Mouse (Mus musculus) midbrain, embryonic 12.5 days (tissue): Measurements from ENCODE around the gene Tmem151a. TPM values are rescaled to one million over a fixed set of nuclear protein-coding genes. Genes with fewer than 3 reads are reported as not detected.

Experiments
- ATAC-seq: fragments of 200-750 bp; cut with Nextera tagmentation; 2 replicates; pipeline ENCODE4 v1.8.0; 2017; ENCODE audit warnings: low read depth, moderate TSS enrichment, moderate library complexity; ENCODE audit not compliant: low FRiP score
- H3K27ac ChIP-seq: fragments of 300-500 bp; sonication (generic); replicated peaks from 2 replicates; pipeline ENCODE4 v1.5.1; 2016; ENCODE audit warnings: mild to moderate bottlenecking
- H3K27me3 ChIP-seq: fragments of 300-500 bp; sonication (generic); 2 replicates; pipeline ENCODE4 v1.6.1; 2016; ENCODE audit warnings: mild to moderate bottlenecking
- H3K36me3 ChIP-seq: fragments of 300-500 bp; sonication (generic); 2 replicates; pipeline ENCODE4 v1.6.1; 2016
- H3K4me1 ChIP-seq: fragments of 300-500 bp; sonication (generic); 2 replicates; pipeline ENCODE4 v1.6.1; 2016
- H3K4me2 ChIP-seq: fragments of 300-500 bp; sonication (generic); replicated peaks from 2 replicates; pipeline ENCODE4 v1.6.1; 2016; ENCODE audit warnings: mild to moderate bottlenecking, moderate library complexity
- H3K4me3 ChIP-seq: fragments of 300-500 bp; sonication (generic); 2 replicates; pipeline ENCODE4 v1.5.1; 2016; ENCODE audit warnings: mild to moderate bottlenecking
- H3K9ac ChIP-seq: fragments of 300-500 bp; sonication (generic); replicated peaks from 2 replicates; pipeline ENCODE4 v1.6.1; 2016; ENCODE audit warnings: mild to moderate bottlenecking, moderate library complexity
- H3K9me3 ChIP-seq: fragments of 300-500 bp; sonication (generic); 2 replicates; pipeline ENCODE4 v1.6.1; 2016; ENCODE audit warnings: mild to moderate bottlenecking
- WGBS: fragments of 180-500 bp; shearing (Covaris S2); methylation state at CpG from one replicate; pipeline ENCODE4 v1.1.7; 2016; 5-methylcytosine and 5-hydroxymethylcytosine counted together
- polyA plus RNA-seq: library from polyadenylated mRNA; unstranded; fragments of >200 nt; fragmentation: Nextera tagmentation; extraction: Ambion mirVana; gene quantifications from 2 replicates; pipeline ENCODE4 v1.2.1, GENCODE M21; 2016

The Tmem151a gene
- polyA plus RNA-seq, 1 experiment from 2014 or later, result 2.0 TPM

- Histone ChIP-seq H3K9me3 (no peaks in the 10 kb centered on the region), H3K27ac (no peak overlapping the region), H3K4me3 (no peak overlapping the region), H3K4me2 (no peak overlapping the region), H3K9ac (no peak overlapping the region), H3K27me3 (peaks cover 25% of the 10 kb centered on the region), H3K36me3 (no peaks in the 10 kb centered on the region), H3K4me1 (peaks cover 31% of the 10 kb centered on the region)
- no peak for ATAC-seq
- WGBS, result 27% methylated on average over 5 of the region's 5 CpGs
Measured at GRCm38 (mm10) chr19:5060365-5061330, 24.7 kb downstream of the Tmem151a start.

DNA sequence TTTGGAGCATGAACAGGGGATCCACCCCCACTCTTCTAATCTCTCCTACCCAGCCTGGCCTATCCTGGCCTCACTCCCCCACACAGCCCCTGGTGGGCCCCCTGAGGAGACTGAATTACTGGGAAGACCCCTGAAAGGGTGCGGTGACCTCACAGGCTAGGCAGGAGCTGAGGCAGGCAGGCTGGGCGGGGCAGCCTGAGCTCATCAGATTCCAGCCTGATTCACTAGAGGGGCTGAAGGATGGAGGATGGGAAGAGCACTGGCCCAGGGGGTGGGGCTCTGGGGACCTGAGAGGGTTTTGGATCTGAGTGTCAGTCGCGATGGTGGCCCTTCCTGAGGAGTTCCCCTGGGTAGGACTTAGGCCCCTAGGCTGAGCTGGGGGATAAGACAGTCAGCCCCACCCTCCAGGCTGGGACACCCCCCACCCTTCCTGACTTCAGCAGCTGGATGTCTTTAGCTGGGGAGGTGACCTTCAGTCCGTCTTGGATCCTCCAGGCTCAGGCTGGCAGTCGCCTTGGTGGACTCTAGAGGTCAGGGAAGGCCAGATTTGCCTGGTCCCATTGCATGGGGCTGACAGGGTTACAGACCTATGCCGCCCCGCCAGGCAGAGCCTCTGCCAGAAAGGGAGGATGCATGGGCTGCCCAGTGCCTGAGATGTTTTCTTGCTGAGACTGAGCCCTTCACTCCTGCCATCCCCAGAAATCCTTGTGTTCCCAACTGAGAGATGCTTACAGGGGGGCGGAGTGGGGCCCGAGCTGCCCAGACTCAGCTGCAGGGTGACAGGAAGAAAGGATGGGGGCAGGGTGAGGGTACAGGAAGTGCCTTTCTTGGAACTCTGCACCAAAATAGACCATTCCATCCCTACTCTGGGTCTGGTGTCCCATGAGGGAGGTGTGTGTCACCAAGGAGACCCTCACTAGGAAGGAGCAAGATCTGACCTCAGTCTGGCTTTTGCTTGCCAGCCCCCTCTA lies 26.2 kb downstream of the Tmem151a start:
- no peak overlapping the region for H3K27ac ChIP-seq
- 0 out of 2 replicates have a peak overlapping the region, but pooled peaks have one; percentile 26 for H3K9ac ChIP-seq
- peaks cover 31% of the 10 kb centered on the region for H3K4me1 ChIP-seq
- H3K9me3 ChIP-seq, result no peaks in the 10 kb centered on the region
- peaks cover 27% of the 10 kb centered on the region for H3K27me3 ChIP-seq
- 9% methylated on average over 10 of the region's 10 CpGs for WGBS
- no peak overlapping the region for H3K4me2 ChIP-seq
- no peak for ATAC-seq
- no peaks in the 10 kb centered on the region for H3K36me3 ChIP-seq
- H3K4me3 ChIP-seq, result no peak overlapping the region

DNA sequence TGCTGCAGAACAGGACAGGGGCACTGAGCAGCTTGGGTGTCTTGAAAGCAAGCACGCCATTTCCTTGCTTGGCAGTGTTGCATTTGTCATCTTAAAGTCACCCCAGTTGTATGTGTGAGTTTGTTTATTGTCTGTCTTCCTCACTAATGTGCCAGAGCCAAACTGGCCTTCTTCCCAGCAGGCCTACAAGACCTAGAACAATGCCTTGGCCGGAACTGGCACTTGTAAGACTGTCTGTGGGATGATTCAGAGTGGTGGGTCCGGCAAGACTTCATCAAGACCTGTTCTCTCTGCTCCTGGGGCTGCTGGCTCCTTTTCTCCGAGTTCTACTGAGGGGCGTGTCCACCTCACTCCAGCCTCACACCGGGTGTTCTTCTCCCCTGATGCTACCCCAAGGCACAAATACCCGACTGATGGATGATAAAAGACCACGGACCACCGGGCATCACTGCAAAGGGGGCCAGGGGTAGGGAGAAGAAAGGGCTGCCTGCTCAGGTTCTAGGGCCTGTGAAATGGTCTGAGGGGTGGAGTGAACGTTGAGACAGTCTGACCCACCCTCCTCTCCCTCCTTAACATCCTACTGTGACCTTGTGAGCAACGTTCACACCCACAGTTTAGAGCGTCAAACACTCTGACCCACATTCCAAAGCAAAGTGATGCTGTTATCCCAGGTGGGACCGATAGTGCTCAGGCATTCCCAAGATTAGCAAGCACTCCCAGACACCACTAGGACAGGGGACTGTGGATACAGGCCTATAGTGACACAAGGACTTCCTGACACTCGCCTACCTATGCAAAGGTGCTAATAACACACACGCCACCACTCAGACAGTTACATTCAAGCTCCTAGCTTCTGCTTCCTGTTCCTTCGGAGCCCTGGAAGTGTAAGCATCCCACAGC lies 27.2 kb downstream of the Tmem151a start:
- Histone ChIP-seq H3K9me3 (no peaks in the 10 kb centered on the region), H3K9ac (0 out of 2 replicates have a peak overlapping the region, but pooled peaks have one; percentile 26), H3K4me2 (no peak overlapping the region), H3K4me3 (no peak overlapping the region), H3K27ac (no peak overlapping the region), H3K27me3 (peaks cover 37% of the 10 kb centered on the region), H3K36me3 (no peaks in the 10 kb centered on the region), H3K4me1 (peaks cover 31% of the 10 kb centered on the region)
- 26% methylated on average over 16 of the region's 16 CpGs for WGBS
- ATAC-seq, result no peak

GRCm38 (mm10) chr19:5056251-5056650 lies 29.1 kb downstream of the Tmem151a start:
- ATAC-seq, result peak; percentile 13; the same call in 1 of the 2 replicates
- Histone ChIP-seq H3K9ac (no peak overlapping the region), H3K4me1 (peaks cover 31% of the 10 kb centered on the region), H3K9me3 (no peaks in the 10 kb centered on the region), H3K27me3 (peaks cover 56% of the 10 kb centered on the region), H3K4me3 (no peak overlapping the region), H3K27ac (no peak overlapping the region), H3K4me2 (no peak overlapping the region), H3K36me3 (no peaks in the 10 kb centered on the region)
- 10% methylated on average over 6 of the region's 6 CpGs for WGBS

- no peak overlapping the region for H3K9ac ChIP-seq
- H3K9me3 ChIP-seq, result no peaks in the 10 kb centered on the region
- H3K27ac ChIP-seq, result no peak overlapping the region
- H3K27me3 ChIP-seq, result peaks cover 66% of the 10 kb centered on the region
- H3K36me3 ChIP-seq, result peaks cover 8% of the 10 kb centered on the region
- no peak for ATAC-seq
- H3K4me1 ChIP-seq, result peaks cover 36% of the 10 kb centered on the region
- WGBS, result 15% methylated on average over 9 of the region's 9 CpGs
- no peak overlapping the region for H3K4me3 ChIP-seq
- H3K4me2 ChIP-seq, result no peak overlapping the region
Measured at GRCm38 (mm10) chr19:5053909-5054308, 31.4 kb downstream of the Tmem151a start.

DNA sequence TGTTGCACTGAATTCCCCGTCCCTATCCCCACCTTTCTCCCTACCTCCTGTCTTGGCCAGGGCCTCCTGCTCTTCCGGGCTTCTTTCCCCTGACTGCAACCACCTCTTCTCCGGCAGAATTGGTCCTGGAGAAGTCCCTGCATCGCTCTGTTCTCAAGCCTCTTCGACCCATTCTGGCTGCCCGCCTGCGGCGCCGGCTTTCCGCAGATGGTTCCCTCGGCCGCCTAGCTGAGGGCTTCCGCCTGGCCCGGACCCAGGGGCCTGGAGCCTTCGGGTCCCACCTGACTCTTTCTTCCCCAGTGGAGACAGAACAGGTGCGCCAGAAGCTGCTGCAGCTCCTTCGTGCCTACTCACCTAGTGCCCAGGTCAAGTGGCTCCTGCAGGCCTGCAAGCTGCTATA lies 32.5 kb downstream of the Tmem151a start:
- no peak for ATAC-seq
- Histone ChIP-seq H3K9me3 (no peaks in the 10 kb centered on the region), H3K9ac (no peak overlapping the region), H3K4me3 (no peak overlapping the region), H3K27me3 (peaks cover 60% of the 10 kb centered on the region), H3K4me1 (peaks cover 31% of the 10 kb centered on the region), H3K36me3 (peaks cover 17% of the 10 kb centered on the region), H3K4me2 (no peak overlapping the region), H3K27ac (no peak overlapping the region)
- 61% methylated on average over 17 of the region's 17 CpGs for WGBS

- H3K4me1 ChIP-seq, result peaks cover 31% of the 10 kb centered on the region
- H3K9ac ChIP-seq, result no peak overlapping the region
- H3K4me2 ChIP-seq, result no peak overlapping the region
- H3K4me3 ChIP-seq, result no peak overlapping the region
- H3K36me3 ChIP-seq, result peaks cover 23% of the 10 kb centered on the region
- H3K27me3 ChIP-seq, result peaks cover 60% of the 10 kb centered on the region
- H3K9me3 ChIP-seq, result no peaks in the 10 kb centered on the region
- ATAC-seq, result no peak
- no peak overlapping the region for H3K27ac ChIP-seq
- 22% methylated on average over 25 of the region's 25 CpGs for WGBS
Measured at GRCm38 (mm10) chr19:5052166-5052822, 33.0 kb downstream of the Tmem151a start.

DNA sequence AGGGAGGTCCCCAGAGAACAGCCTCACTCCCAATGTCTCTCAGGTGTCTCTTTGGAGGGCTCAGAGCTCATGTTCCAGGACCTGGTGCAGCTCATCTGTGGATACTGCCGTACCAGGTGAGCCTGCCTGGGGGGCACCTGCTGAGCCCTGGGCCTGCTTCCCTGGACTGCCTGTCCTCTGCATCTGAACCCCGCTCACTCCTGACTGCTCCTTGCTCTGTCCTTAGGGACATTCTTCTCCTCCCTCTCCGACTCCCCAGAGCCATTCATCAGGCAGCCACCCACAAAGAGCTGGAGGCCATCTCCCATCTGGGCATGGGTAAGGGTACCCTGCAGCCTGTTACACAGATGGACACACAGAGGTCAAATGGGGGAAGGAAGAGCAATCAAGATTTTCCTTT lies 33.8 kb downstream of the Tmem151a start:
- H3K36me3 ChIP-seq, result peaks cover 31% of the 10 kb centered on the region
- H3K4me2 ChIP-seq, result peak overlapping the region; percentile 11; the same call in 1 of the 2 replicates
- H3K9ac ChIP-seq, result no peak overlapping the region
- no peak for ATAC-seq
- H3K27me3 ChIP-seq, result peaks cover 60% of the 10 kb centered on the region
- H3K4me3 ChIP-seq, result no peak overlapping the region
- no peak overlapping the region for H3K27ac ChIP-seq
- peaks cover 30% of the 10 kb centered on the region for H3K4me1 ChIP-seq
- H3K9me3 ChIP-seq, result no peaks in the 10 kb centered on the region
- WGBS, result 43% methylated on average over 3 of the region's 3 CpGs

DNA sequence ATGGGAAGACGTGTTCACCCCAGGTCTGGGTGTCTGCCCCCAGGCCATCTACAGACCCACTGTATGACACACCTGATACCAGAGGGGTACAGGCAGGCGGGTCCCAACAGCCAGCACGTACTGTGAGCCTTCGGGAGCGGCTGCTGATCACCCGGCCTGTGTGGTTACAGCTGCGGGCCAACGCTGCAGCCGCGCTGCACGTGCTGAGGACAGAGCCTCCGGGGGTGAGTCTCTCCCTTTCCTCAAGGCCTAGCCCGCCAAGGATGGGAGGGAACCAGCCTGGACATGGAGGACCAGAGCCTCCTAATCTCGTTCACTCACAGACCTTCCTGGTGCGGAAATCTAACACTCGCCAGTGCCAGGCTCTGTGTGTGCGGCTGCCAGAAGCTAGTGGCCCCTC lies 34.3 kb downstream of the Tmem151a start:
- Histone ChIP-seq H3K4me3 (peak overlapping the region; percentile 6; the same call in 1 of the 2 replicates), H3K27ac (no peak overlapping the region), H3K4me2 (peak overlapping the region; percentile 11; the same call in 1 of the 2 replicates), H3K27me3 (peaks cover 60% of the 10 kb centered on the region), H3K9ac (no peak overlapping the region), H3K36me3 (peaks cover 35% of the 10 kb centered on the region), H3K9me3 (no peaks in the 10 kb centered on the region), H3K4me1 (peaks cover 25% of the 10 kb centered on the region)
- ATAC-seq, result peak; percentile 8; the same call in 1 of the 2 replicates
- WGBS, result 6% methylated on average over 17 of the region's 17 CpGs

DNA sequence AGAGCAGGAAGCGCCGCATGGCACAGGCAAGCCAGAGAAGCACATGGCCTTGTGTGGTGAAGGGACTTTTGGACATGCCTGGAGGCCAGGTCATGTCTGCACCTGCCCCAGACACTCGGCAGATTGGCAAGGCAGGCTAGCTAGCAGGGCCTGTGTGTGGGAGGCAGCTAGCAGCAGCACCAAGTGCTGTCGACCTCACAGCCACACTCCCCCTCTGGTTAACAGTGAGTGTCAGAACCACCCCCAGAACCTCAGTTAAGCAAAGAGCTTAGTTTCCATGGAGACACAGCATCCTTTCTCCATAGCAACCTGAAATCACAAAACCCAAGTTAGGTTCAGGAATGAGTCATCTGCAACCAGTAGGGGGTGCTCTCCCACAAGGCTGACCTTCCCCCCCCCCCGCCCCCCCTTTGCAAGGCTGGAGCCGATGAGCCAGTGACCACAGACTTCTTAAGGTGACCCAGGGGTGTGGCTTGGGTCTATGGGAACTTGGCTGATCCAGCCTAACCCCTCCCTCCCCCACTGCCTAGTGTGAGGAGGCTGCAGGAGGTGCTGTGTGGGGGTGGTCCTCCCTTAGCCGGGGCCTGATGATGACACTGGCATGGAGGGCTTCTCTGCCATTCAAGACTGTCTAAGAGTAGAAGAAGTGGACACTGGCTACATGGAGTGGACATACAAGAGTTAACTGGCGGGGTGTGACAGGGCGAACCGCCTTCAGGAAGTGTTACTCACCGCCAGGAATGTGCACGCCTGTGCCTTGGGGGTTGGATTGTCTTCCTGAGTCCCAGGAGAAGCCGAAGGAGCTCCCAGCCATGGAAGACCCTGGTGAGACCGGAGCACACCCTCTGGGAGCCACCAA lies 35.1 kb downstream of the Tmem151a start, which contains the start of gene Rin1:
Rin1 (plus strand) TSS at position 435 of the 859 bp plus-strand sequence.
- Histone ChIP-seq H3K9ac (0 out of 2 replicates have a peak within 1 kb of the TSS, but pooled peaks have one; percentile 28), H3K9me3 (no peaks in the 10 kb centered on the region), H3K4me1 (peaks cover 25% of the 10 kb centered on the region), H3K4me2 (peak within 1 kb of the TSS; percentile 11; the same call in 1 of the 2 replicates), H3K27ac (peak within 1 kb of the TSS; percentile 15; the same call in 1 of the 2 replicates), H3K36me3 (peaks cover 42% of the 10 kb centered on the region), H3K27me3 (peaks cover 58% of the 10 kb centered on the region), H3K4me3 (peak within 1 kb of the TSS; percentile 6; the same call in 1 of the 2 replicates)
- peak; percentile 50 for ATAC-seq
- 14% methylated on average over 14 of the region's 14 CpGs for WGBS
